Mouse (Mus musculus) small intestine, adult 2 months (tissue): Measurements from ENCODE around the gene Tbc1d12.

ENCODE experiments used
- CTCF ChIP-seq: fragments of 200-500 bp; IDR thresholded peaks from 2 replicates; pipeline ENCODE4 v1.5.1; 2012; ENCODE audit warnings: low read depth, mild to moderate bottlenecking, control low read depth, inconsistent platforms, low read length, moderate library complexity, mixed read lengths; ENCODE audit not compliant: insufficient replicate concordance, insufficient read length; ENCODE audit errors: extremely low read depth
- POLR2A ChIP-seq: fragments of 200-500 bp; IDR thresholded peaks from 2 replicates; pipeline ENCODE4 v1.6.1; 2012; ENCODE audit warnings: low read depth, mild to moderate bottlenecking, control low read depth, inconsistent platforms, low read length, moderate library complexity

DNA sequence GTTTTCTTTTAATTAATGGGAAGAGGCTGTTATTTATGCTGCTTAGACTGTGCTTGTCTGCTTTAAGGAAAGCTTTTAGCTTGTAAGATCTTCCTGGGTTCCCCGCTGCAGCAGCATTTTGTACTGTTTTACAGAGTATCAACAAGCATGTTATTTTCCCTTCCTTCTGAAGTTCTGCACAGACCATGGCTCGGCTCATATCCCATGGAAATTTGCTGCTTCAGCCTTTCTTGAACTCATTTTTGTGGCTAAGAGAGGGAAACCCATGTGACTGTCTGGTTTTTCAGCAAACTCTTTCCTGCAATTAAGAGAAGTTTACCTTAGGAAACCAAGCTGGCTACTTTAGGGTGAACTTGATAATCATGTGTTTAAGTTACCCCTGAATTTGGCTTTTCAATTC, 10.0 kb downstream of the Tbc1d12 start:
- TF ChIP-seq POLR2A (no peak), CTCF (no peak)
